Mouse (Mus musculus) thymus, adult 18-20 months (tissue): ENCODE results near the gene E2f1.

Source experiments
- DNase-seq, 2 experiments: peaks; one replicate each; pipeline ENCODE4 v3.0.0; 2022; ENCODE audit warnings: mixed read lengths in 2 of 2

Gene E2f1

GRCm38 (mm10) chr2:154569836-154570286, at the start of gene E2f1:
E2f1 (minus strand) TSS chr2:154569892.
- peak; percentile 90 to 92 for DNase-seq

- peak; percentile 59 to 72 for DNase-seq
These were observed 47.4 kb upstream of the E2f1 start for GRCm38 (mm10) chr2:154617061-154617460.

DNA sequence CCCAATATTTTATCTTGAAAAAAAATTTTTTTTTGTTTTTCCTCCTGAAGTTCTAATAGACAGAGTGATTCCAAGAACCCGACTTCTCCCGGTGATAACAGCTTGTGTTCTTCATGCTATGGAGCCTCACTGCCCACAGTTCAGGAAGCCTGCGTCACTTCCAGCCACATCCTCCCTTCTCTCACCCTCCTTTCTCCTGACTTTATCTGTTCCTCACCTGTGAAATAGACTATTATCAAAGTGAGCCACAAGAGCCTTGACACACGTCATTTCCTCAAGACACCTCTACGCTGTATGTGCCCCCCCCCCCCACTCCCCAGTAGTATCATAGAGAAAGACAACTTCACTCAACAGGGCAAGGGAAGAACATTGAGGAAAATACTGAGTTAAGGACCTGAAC, 46.0 kb upstream of the E2f1 start:
- DNase-seq, result peak in 1 of 2 experiments; percentile 46

GRCm38 (mm10) chr2:154614841-154615576, 45.3 kb upstream of the E2f1 start:
- no peak for DNase-seq

DNA sequence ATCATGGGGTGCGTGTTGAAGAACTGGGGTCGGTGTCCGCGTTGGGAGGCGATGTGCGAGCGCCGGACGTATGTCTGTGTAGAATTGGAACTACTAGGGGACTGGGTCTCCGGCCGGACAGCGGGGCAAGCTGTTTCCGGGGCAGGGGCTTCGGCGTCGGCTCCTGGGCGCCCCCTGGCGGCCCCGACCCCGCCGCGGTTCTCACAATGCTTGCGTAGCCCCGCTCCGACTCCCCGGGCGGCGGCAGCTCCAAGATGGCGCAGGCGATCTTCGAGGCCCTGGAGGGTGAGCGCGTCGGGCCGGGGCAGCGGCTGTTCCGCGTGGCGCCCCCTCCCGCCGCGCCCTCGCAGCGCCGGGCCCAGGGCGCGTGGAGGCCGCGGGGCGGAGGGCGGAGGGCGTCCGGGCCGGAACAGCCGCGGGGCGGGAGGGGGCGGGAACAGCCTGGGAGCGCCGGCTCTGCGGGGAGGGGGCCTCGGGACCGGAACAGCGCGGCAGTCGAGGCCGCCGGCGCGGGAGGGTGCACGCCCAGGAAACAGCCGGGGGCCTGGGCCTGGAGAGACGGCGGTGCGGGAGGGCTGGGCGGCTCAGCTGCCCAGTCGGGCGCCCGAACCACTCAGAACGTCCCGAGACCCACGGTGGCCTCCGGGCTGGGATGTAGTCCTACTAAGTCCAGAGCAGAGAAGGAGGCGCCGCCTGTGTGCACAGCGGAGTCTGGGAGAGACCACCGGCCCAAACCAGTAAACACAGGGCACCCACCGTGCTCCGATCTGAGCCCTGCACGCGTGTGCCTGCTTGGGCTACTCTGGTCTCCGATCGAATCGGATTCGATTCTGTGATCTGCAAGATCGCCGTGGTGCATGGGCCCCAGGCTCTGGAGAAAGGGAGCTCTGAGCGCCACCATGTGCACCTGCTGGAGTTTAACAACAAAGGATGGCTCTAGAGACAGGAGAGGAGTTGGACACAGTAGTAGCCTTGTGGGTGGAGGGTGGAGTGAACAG, 43.7 kb upstream of the E2f1 start, which contains the start of the genes Zfp341 and 4930519P11Rik:
Gene Zfp341, plus strand, starts transcription at position 180 of the 998 bp plus-strand sequence.
Gene 4930519P11Rik, minus strand, starts transcription at position 320 of the 998 bp plus-strand sequence.
- peak; percentile 87 for DNase-seq

DNA sequence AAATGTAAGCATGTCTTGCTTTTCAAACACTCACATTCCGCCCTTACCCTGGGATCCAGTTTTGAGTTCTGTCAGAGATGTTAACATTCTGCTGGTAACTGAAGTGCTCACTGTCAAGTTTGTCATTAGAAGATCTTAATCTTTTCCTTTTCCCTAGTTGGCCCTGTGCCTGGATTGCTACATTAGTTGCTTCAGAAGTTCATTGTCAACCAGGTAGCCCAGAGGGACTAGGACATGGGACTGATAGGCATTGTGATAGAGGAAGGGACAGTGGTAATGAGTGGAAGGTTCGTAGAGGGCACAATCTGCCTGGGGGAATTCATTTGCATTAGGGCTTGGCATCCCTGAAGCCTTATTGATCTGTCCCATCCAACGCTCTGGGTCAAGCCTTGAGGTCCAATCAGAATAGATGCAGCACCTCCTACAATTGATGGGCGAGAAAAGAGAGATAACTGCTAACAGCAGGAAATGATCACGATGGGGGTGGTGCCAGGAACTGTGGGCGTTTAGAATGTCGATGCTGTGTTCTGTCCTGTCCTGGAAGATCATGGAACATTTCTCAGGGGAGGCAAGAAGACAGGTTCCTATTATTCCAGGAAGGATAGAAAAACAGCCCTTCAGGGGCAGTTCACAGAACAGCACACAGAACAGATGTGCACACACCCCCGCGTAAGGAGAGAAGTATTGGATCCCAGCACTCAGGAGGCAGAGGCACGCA, 39.5 kb upstream of the E2f1 start:
- DNase-seq, result no peak

- no peak for DNase-seq
These were observed 37.3 kb upstream of the E2f1 start for GRCm38 (mm10) chr2:154606965-154607364.

- peak; percentile 45 to 61 for DNase-seq
These were observed 34.5 kb upstream of the E2f1 start for GRCm38 (mm10) chr2:154604156-154604555.

DNA sequence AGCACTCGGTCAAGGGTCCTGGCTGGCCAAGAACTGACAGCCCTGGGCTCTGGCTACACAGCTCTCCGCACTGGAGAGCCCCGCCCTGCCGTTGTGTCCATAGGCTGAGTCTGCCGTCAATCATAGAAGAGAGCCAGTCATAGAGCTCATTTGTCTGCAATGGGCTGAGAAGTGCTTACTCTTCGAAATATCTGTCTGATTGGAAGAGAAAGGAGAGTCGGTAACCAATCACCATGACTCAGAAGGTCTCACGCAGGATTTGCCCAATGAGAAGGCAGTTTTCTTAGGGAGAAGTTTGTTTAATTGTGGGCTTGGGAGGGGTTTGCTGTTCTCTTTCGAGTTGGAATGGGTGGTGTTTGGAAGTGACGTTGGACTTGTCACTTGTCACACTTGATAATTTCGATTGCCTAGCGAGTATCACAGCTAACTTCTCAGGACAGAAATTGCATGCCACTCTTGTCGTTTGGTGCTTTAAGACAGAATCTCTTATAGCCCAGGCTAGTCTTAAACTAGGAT, 34.0 kb upstream of the E2f1 start, which contains the start of gene Pxmp4:
Gene Pxmp4, minus strand, starts transcription at position 71 of the 516 bp plus-strand sequence.
- peak; percentile 92 to 98 for DNase-seq

GRCm38 (mm10) chr2:154603007-154603637, 33.4 kb upstream of the E2f1 start:
- no peak for DNase-seq

DNA sequence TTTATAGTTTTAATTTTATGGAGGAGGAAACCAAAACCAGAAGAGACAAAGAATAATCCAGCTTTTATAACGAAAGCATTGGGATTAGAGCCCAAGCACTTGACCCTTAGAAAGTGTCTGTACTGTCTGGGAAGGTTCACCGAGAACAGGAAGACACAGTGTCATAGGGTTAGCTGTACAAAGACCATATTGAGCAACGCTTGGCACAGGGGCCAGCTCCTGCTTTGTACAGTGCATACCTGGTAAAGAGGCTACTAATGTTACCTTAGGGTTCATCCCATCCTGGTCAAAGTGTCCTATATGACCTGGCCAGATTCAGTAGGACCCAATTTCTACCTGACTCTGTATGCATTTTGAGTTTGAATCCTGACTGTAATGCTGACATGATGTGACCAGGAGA, 31.6 kb upstream of the E2f1 start:
- no peak for DNase-seq

DNA sequence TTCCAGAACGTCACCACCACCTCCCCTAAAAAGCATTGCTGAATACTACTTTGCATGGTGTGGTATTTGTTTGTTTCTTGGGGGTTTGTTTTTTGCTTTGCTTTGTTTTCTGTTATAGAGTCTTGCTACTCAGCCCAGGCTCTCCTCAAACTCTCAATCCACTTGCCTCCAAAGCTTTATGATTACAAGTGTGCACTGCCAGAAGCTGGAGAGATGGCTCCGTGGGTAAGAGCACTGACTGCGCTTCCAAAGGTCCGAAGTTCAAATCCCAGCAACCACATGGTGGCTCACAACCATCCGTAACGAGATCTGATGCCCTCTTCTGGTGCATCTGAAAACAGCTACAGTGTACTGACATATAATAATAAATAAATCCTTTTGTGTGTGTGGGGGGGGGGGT, 30.9 kb upstream of the E2f1 start:
- DNase-seq, result no peak

GRCm38 (mm10) chr2:154597399-154597798, 27.7 kb upstream of the E2f1 start:
- no peak for DNase-seq

DNA sequence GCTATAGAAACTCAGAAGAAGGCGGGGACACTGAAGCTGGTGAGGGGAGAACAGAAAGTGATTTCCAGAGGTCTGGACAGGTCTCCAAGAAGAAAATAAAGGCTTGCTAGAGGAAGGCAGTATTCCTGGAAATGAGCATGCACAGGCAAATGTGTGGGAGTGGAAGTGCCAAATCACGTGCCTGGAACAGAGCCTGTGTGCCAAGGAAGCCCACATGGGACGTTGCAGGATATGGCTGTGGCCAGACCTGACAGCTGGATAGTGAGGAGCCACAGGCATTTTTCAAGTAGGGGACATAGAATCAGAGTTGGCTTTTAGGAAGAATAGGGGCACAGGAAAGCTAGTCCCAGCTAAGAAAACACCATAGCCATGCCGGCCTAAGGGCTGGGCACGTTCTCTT, 26.1 kb upstream of the E2f1 start:
- no peak for DNase-seq

- DNase-seq, result peak in 1 of 2 experiments; percentile 50
These were observed 23.3 kb upstream of the E2f1 start for GRCm38 (mm10) chr2:154593025-154593424.

DNA sequence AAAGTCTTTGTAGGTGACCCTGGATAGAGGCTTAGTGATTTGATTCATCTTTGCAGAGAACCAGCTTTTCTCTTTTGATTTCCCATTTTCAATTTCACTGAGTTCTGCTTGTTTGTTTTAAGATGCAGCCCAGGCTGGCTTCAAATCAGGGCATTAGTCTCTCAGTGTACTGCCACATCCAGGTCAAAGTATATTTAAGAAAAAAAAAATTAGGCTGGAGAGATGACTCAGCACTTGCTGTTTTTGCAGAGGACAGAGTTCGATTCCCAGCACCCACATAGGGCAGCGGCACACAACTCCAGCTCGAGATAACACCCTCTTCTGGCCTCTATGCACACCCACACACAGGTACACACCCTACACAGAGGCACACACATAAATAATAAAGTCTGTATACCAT, 21.5 kb upstream of the E2f1 start:
- DNase-seq, result no peak

DNA sequence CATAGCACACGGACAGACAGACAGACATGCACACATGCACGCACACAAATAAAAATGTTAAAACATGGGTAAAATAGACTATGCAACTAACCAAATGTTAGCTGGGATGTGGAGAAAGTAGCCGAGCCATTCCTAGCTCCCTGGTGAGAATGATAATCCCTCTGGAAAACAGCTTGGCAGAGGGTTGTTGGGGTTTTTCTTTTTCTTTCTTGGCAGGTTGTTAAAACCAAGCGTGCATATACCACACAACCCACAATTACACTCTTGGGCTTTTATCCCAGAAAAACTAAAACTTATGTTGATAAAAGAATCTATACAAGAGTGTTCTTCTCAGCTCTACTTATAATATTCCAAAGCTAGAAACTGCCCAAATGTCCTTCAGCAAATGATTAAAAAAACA, 19.4 kb upstream of the E2f1 start:
- no peak for DNase-seq

- peak in 1 of 2 experiments; percentile 28 for DNase-seq
These were observed 16.7 kb upstream of the E2f1 start for GRCm38 (mm10) chr2:154586405-154586804.

DNA sequence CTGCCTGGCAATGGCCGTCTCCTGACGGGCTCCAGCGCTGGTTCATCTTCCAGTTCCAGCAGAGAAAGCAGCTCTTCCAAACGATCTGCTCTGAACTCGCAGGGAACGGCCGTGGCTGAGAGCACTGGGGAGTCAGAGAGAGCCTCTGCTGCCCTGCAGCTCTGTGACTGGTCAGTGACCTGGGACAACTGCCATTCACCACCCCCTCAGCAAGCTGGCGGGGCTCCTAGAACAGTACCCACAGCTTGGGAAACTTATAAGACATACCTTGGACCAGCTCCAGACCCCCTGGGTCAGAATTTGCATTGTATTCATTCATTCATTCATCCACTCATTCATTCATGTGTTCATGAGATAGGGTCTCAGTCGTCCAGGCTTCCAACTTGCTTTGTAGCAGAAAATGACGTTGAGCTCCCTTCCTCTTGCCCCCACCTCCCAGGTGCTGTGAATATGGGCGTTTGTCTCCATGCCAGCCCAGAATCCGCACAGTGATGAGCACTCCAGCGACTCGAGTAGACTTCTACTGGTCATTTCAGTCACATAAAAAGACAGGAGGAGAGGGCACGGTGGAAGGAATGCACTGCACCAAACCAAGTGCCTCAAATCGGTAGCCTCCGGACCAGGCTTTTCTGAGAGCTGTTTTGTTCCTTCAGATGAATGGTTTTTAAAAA, 15.4 kb upstream of the E2f1 start:
- no peak for DNase-seq

- no peak for DNase-seq
These were observed 14.5 kb upstream of the E2f1 start for GRCm38 (mm10) chr2:154583906-154584872.
